Mouse (Mus musculus) granulocyte monocyte progenitor cell, adult 5-6 weeks (primary cell): Measurements from ENCODE around the gene Sh2d6. TPM values are rescaled to one million over a fixed set of nuclear protein-coding genes. Genes with fewer than 3 reads are reported as not detected.
"Not testable (repeated sequence)": the region's sequence is repeated elsewhere in the genome, so short reads cannot be mapped to it uniquely, and the experiment has no call there.

Experiments
- ATAC-seq: replicated peaks from 2 replicates; pipeline ENCODE4 v1.8.0; 2016; ENCODE audit warnings: mild to moderate bottlenecking, moderate TSS enrichment, inconsistent platforms; ENCODE audit not compliant: poor library complexity, severe bottlenecking
- total RNA-seq, 2 experiments: library from RNA; stranded (forward) in 1 of 2; stranded (reverse) in 1 of 2; fragments of 200-712, 200-1000 nt in 1 of 2; fragments of >200 nt in 1 of 2; fragmentation: Nextera tagmentation in 1 of 2; gene quantifications; 2 replicates each; pipeline ENCODE4 v1.2.3; 2014 to 2017

The Sh2d6 gene
- total RNA-seq, 2 experiments from 2014 or later: 0.62 TPM; not detected in 1

- peak; percentile 8 for ATAC-seq
Measured at GRCm38 (mm10) chr6:72537998-72538500, 16.5 kb upstream of the Sh2d6 start.

- peak; percentile 45 for ATAC-seq
Measured at GRCm38 (mm10) chr6:72535165-72535564, 13.7 kb upstream of the Sh2d6 start.

- ATAC-seq: peak; percentile 75
Measured at GRCm38 (mm10) chr6:72534035-72534809, 12.7 kb upstream of the Sh2d6 start.

- not testable (repeated sequence) for ATAC-seq
Measured at GRCm38 (mm10) chr6:72533555-72533954, 12.0 kb upstream of the Sh2d6 start.

- no peak for ATAC-seq
Measured at GRCm38 (mm10) chr6:72532580-72532979, 11.1 kb upstream of the Sh2d6 start.

GRCm38 (mm10) chr6:72528410-72529151 lies 7.1 kb upstream of the Sh2d6 start:
- no peak for ATAC-seq

GRCm38 (mm10) chr6:72527070-72527469 lies 5.6 kb upstream of the Sh2d6 start:
- ATAC-seq: no peak

GRCm38 (mm10) chr6:72524160-72524559 lies 2.7 kb upstream of the Sh2d6 start:
- ATAC-seq: no peak

- ATAC-seq: no peak
Measured at GRCm38 (mm10) chr6:72523222-72523621, 1.7 kb upstream of the Sh2d6 start.

- peak; percentile 80 for ATAC-seq
Measured at GRCm38 (mm10) chr6:72522288-72522687, 781 bp upstream of the Sh2d6 start.

- no peak for ATAC-seq
Measured at GRCm38 (mm10) chr6:72520904-72521303, 603 bp downstream of the Sh2d6 start.

- no peak for ATAC-seq
Measured at GRCm38 (mm10) chr6:72519892-72520663, 1.4 kb downstream of the Sh2d6 start.

- no peak for ATAC-seq
Measured at GRCm38 (mm10) chr6:72519303-72519702, 2.2 kb downstream of the Sh2d6 start.

- peak; percentile 31 for ATAC-seq
Measured at GRCm38 (mm10) chr6:72518842-72519241, 2.7 kb downstream of the Sh2d6 start.

- ATAC-seq: no peak
Measured at GRCm38 (mm10) chr6:72515644-72516043, 5.9 kb downstream of the Sh2d6 start.

- no peak for ATAC-seq
Measured at GRCm38 (mm10) chr6:72513071-72513440, 8.5 kb downstream of the Sh2d6 start.

- ATAC-seq: peak; percentile 89
Measured at GRCm38 (mm10) chr6:72512386-72513070, 9.0 kb downstream of the Sh2d6 start.

GRCm38 (mm10) chr6:72510686-72511421 lies 10.7 kb downstream of the Sh2d6 start:
- ATAC-seq: no peak

GRCm38 (mm10) chr6:72509872-72510435 lies 11.6 kb downstream of the Sh2d6 start:
- ATAC-seq: no peak
